Mouse (Mus musculus): Measurements from ENCODE around the gene Cyba.

DNA sequence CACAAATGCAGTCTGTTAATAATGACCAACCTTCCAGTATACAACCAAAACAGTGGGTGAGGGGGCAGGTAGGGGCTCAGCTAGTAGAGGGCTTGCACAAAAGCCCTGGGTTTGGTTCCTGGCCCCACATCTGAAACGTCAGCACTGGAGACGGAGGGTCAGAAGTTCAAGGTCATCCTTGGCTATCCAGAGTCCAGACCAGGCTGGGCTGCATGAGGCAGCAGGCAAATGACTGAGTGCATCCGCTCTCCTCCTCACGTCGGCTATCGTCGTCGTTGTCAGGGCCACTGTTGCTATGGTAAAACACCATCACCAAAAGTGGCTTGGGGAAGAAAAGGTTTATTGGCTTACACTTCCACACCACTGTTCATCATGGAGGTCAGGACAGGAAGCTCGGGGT is 18.4 kb downstream of the Cyba start:
- no peak for TF ChIP-seq POLR2A (IDR thresholded peaks at IDR 0.05; ENCODE audit: extremely low read depth, insufficient read depth, low read length)
- no peak for TF ChIP-seq CTCF (IDR thresholded peaks at IDR 0.05; ENCODE audit: low read depth, low read length)
